Mouse (Mus musculus) neural tube, embryonic 12.5 days (tissue): Measurements from ENCODE around the gene Il2ra. TPM values are rescaled to one million over a fixed set of nuclear protein-coding genes. Genes with fewer than 3 reads are reported as not detected.
A peak's percentile ranks its signal among the peaks of the same experiment; 100 is the strongest.
"Not testable (repeated sequence)": the region's sequence is repeated elsewhere in the genome, so short reads cannot be mapped to it uniquely, and the experiment has no call there.

Source experiments
- ATAC-seq: fragments of 200-750 bp; cut with Nextera tagmentation; 2 replicates; pipeline ENCODE4 v1.8.0; 2017; ENCODE audit warnings: low read depth, mild to moderate bottlenecking, moderate TSS enrichment, moderate library complexity; ENCODE audit not compliant: low FRiP score
- H3K27ac ChIP-seq: fragments of 300-500 bp; sonication (generic); 2 replicates; pipeline ENCODE4 v1.5.1; 2016
- H3K27me3 ChIP-seq: fragments of 300-500 bp; sonication (generic); replicated peaks from 2 replicates; pipeline ENCODE4 v1.6.1; 2016; ENCODE audit warnings: mild to moderate bottlenecking
- H3K36me3 ChIP-seq: fragments of 300-500 bp; sonication (generic); 2 replicates; pipeline ENCODE4 v1.6.1; 2016; ENCODE audit warnings: mild to moderate bottlenecking
- H3K4me1 ChIP-seq: fragments of 300-500 bp; sonication (generic); 2 replicates; pipeline ENCODE4 v1.6.1; 2016
- H3K4me2 ChIP-seq: fragments of 300-500 bp; sonication (generic); replicated peaks from 2 replicates; pipeline ENCODE4 v1.6.1; 2016; ENCODE audit warnings: mild to moderate bottlenecking
- H3K4me3 ChIP-seq: fragments of 300-500 bp; sonication (generic); 2 replicates; pipeline ENCODE4 v1.5.1; 2016
- H3K9ac ChIP-seq: fragments of 300-500 bp; sonication (generic); 2 replicates; pipeline ENCODE4 v1.6.1; 2016; ENCODE audit warnings: mild to moderate bottlenecking
- H3K9me3 ChIP-seq: fragments of 300-500 bp; sonication (generic); 2 replicates; pipeline ENCODE4 v1.6.1; 2016; ENCODE audit warnings: mild to moderate bottlenecking
- WGBS: fragments of 180-500 bp; shearing (Covaris S2); methylation state at CpG from one replicate; pipeline ENCODE4 v1.1.7; 2016; 5-methylcytosine and 5-hydroxymethylcytosine counted together
- polyA plus RNA-seq: library from polyadenylated mRNA; unstranded; fragments of >200 nt; fragmentation: Nextera tagmentation; extraction: Ambion mirVana; gene quantifications from 2 replicates; pipeline ENCODE4 v1.2.1, GENCODE M21; 2016

Gene Il2ra
- polyA plus RNA-seq, result not detected in 2 replicates

- WGBS, result 91% methylated on average over 3 of the region's 3 CpGs
- H3K27ac ChIP-seq, result no peak within 1 kb of the TSS
- H3K4me1 ChIP-seq, result no peaks in the 10 kb centered on the region
Observed at GRCm38 (mm10) chr2:11642451-11642941, at the start of gene Il2ra. Gene Il2ra, plus strand, starts transcription at chr2:11642807.

GRCm38 (mm10) chr2:11596690-11597089 is 45.9 kb upstream of the Il2ra start:
- H3K4me3 ChIP-seq, result no peak overlapping the region
- no peak overlapping the region for H3K9ac ChIP-seq
- H3K4me2 ChIP-seq, result no peak overlapping the region
- H3K9me3 ChIP-seq, result no peaks in the 10 kb centered on the region
- peaks cover 2% of the 10 kb centered on the region for H3K4me1 ChIP-seq
- H3K27ac ChIP-seq, result no peak overlapping the region
- no peak for ATAC-seq
- H3K27me3 ChIP-seq, result no peaks in the 10 kb centered on the region
- 91% methylated on average over 2 of the region's 2 CpGs for WGBS
- peaks cover 79% of the 10 kb centered on the region for H3K36me3 ChIP-seq

More at GRCm38 (mm10) chr2:11642451-11642941, at the start of gene Il2ra:
- Histone ChIP-seq H3K4me3 (no peak within 1 kb of the TSS), H3K36me3 (no peaks in the 10 kb centered on the region), H3K9me3 (no peaks in the 10 kb centered on the region), H3K27me3 (no peaks in the 10 kb centered on the region), H3K4me2 (no peak within 1 kb of the TSS), H3K9ac (no peak within 1 kb of the TSS)
- no peak for ATAC-seq

GRCm38 (mm10) chr2:11597906-11598305 is 44.7 kb upstream of the Il2ra start:
- Histone ChIP-seq H3K4me3 (no peak overlapping the region), H3K27ac (no peak overlapping the region), H3K27me3 (no peaks in the 10 kb centered on the region), H3K4me2 (no peak overlapping the region), H3K9me3 (no peaks in the 10 kb centered on the region), H3K9ac (no peak overlapping the region), H3K36me3 (peaks cover 67% of the 10 kb centered on the region), H3K4me1 (peaks cover 8% of the 10 kb centered on the region)
- ATAC-seq, result no peak
- 96% methylated on average over 7 of the region's 7 CpGs for WGBS

GRCm38 (mm10) chr2:11601795-11602194 is 40.8 kb upstream of the Il2ra start:
- Histone ChIP-seq H3K27me3 (no peaks in the 10 kb centered on the region), H3K4me1 (peaks cover 8% of the 10 kb centered on the region), H3K9me3 (no peaks in the 10 kb centered on the region), H3K4me2 (peak overlapping the region; percentile 89), H3K27ac (no peak overlapping the region), H3K4me3 (peak overlapping the region; percentile 94; the same call in 1 of the 2 replicates), H3K9ac (peak overlapping the region; percentile 97; the same call in 1 of the 2 replicates), H3K36me3 (peaks cover 37% of the 10 kb centered on the region)
- 91% methylated on average over 6 of the region's 6 CpGs for WGBS
- ATAC-seq, result no peak

- under 1% methylated on average over 78 of the region's 78 CpGs for WGBS
- H3K27ac ChIP-seq, result no peak overlapping the region
- H3K36me3 ChIP-seq, result peaks cover 27% of the 10 kb centered on the region
- no peaks in the 10 kb centered on the region for H3K27me3 ChIP-seq
- peak; percentile 99 for ATAC-seq
- peak overlapping the region; percentile 94 for H3K4me3 ChIP-seq
- peaks cover 8% of the 10 kb centered on the region for H3K4me1 ChIP-seq
- peak overlapping the region; percentile 97 for H3K9ac ChIP-seq
- no peaks in the 10 kb centered on the region for H3K9me3 ChIP-seq
- peak overlapping the region; percentile 89 for H3K4me2 ChIP-seq
Observed at GRCm38 (mm10) chr2:11602506-11603489, 39.8 kb upstream of the Il2ra start.

GRCm38 (mm10) chr2:11604053-11604452 is 38.6 kb upstream of the Il2ra start, which contains the start of gene Rbm17:
Gene Rbm17, minus strand, starts transcription at chr2:11604153.
- peaks cover 8% of the 10 kb centered on the region for H3K4me1 ChIP-seq
- H3K4me2 ChIP-seq, result peak within 1 kb of the TSS; percentile 89
- H3K9ac ChIP-seq, result peak within 1 kb of the TSS; percentile 97
- ATAC-seq, result no peak
- WGBS, result 88% methylated on average over 5 of the region's 5 CpGs
- H3K9me3 ChIP-seq, result no peaks in the 10 kb centered on the region
- H3K4me3 ChIP-seq, result peak within 1 kb of the TSS; percentile 94
- H3K27me3 ChIP-seq, result no peaks in the 10 kb centered on the region
- H3K27ac ChIP-seq, result no peak within 1 kb of the TSS
- H3K36me3 ChIP-seq, result peaks cover 17% of the 10 kb centered on the region

GRCm38 (mm10) chr2:11604911-11605310 is 37.7 kb upstream of the Il2ra start:
- Histone ChIP-seq H3K4me2 (no peak overlapping the region), H3K9me3 (no peaks in the 10 kb centered on the region), H3K27me3 (no peaks in the 10 kb centered on the region), H3K27ac (no peak overlapping the region), H3K4me3 (no peak overlapping the region), H3K36me3 (peaks cover 10% of the 10 kb centered on the region), H3K9ac (no peak overlapping the region), H3K4me1 (peaks cover 8% of the 10 kb centered on the region)
- no peak for ATAC-seq

- not testable (repeated sequence) for H3K9me3 ChIP-seq, H3K9ac ChIP-seq, H3K36me3 ChIP-seq, H3K27ac ChIP-seq, H3K4me1 ChIP-seq, H3K4me2 ChIP-seq, ATAC-seq, H3K4me3 ChIP-seq, H3K27me3 ChIP-seq
- WGBS, result 83% methylated on average over 4 of the region's 4 CpGs
Observed at GRCm38 (mm10) chr2:11606718-11607117, 35.9 kb upstream of the Il2ra start.

GRCm38 (mm10) chr2:11612939-11613338 is 29.7 kb upstream of the Il2ra start:
- H3K27ac ChIP-seq, ATAC-seq, H3K36me3 ChIP-seq, H3K9me3 ChIP-seq, H3K4me2 ChIP-seq, H3K4me1 ChIP-seq, H3K27me3 ChIP-seq, H3K4me3 ChIP-seq, H3K9ac ChIP-seq: not testable (repeated sequence)
- 93% methylated on average over 6 of the region's 6 CpGs for WGBS

- no peaks in the 10 kb centered on the region for H3K4me1 ChIP-seq
Observed at GRCm38 (mm10) chr2:11616846-11617245, 25.8 kb upstream of the Il2ra start.

GRCm38 (mm10) chr2:11619598-11619997 is 23.0 kb upstream of the Il2ra start:
- Histone ChIP-seq H3K4me3 (no peak overlapping the region), H3K27ac (no peak overlapping the region), H3K9ac (no peak overlapping the region), H3K36me3 (no peaks in the 10 kb centered on the region), H3K4me2 (no peak overlapping the region), H3K9me3 (0 out of 2 replicates have a peak, but pooled peaks cover 6% of the 10 kb centered on the region), H3K4me1 (no peaks in the 10 kb centered on the region), H3K27me3 (no peaks in the 10 kb centered on the region)
- WGBS, result 81% methylated on average over 2 of the region's 2 CpGs
- ATAC-seq, result no peak

More at GRCm38 (mm10) chr2:11616846-11617245, 25.8 kb upstream of the Il2ra start:
- H3K27me3 ChIP-seq, result no peaks in the 10 kb centered on the region
- WGBS, result 93% methylated on average over 9 of the region's 9 CpGs
- 0 out of 2 replicates have a peak, but pooled peaks cover 6% of the 10 kb centered on the region for H3K9me3 ChIP-seq
- H3K36me3 ChIP-seq, result no peaks in the 10 kb centered on the region
- ATAC-seq, result no peak
- no peak overlapping the region for H3K9ac ChIP-seq
- H3K27ac ChIP-seq, result no peak overlapping the region
- no peak overlapping the region for H3K4me3 ChIP-seq
- no peak overlapping the region for H3K4me2 ChIP-seq

GRCm38 (mm10) chr2:11623173-11623572 is 19.4 kb upstream of the Il2ra start:
- H3K4me2 ChIP-seq, result no peak overlapping the region
- H3K27ac ChIP-seq, result no peak overlapping the region
- H3K4me3 ChIP-seq, result no peak overlapping the region
- H3K27me3 ChIP-seq, result no peaks in the 10 kb centered on the region
- 92% methylated on average over 8 of the region's 8 CpGs for WGBS
- ATAC-seq, result no peak
- H3K4me1 ChIP-seq, result no peaks in the 10 kb centered on the region
- no peaks in the 10 kb centered on the region for H3K36me3 ChIP-seq
- no peaks in the 10 kb centered on the region for H3K9me3 ChIP-seq
- H3K9ac ChIP-seq, result no peak overlapping the region
